Mouse (Mus musculus): ENCODE measurements around the gene Hoxc11. TPM values are rescaled to one million over a fixed set of nuclear protein-coding genes. Genes with fewer than 3 reads are reported as not detected.

Gene Hoxc11
- polyA plus RNA-seq, 1 experiment from 2014 or later: not detected

- no peak for DNase-seq
Measured at GRCm38 (mm10) chr15:102918611-102919265, 35.5 kb upstream of the Hoxc11 start.

GRCm38 (mm10) chr15:102919336-102920180 is 34.7 kb upstream of the Hoxc11 start:
- H3K27ac ChIP-seq (ENCODE audit: low read depth): no peak overlapping the region
- no peak overlapping the region for H3K4me2 ChIP-seq
- 6% methylated on average over 12 of the region's 12 CpGs for WGBS
- H3K9me3 ChIP-seq (ENCODE audit: low read depth, low read length): no peaks in the 10 kb centered on the region
- H3K36me3 ChIP-seq (ENCODE audit: insufficient read depth): no peaks in the 10 kb centered on the region
- TF ChIP-seq CTCF (IDR thresholded peaks at IDR 0.05; ENCODE audit: low read depth): no peak
- no peak overlapping the region for H3K9ac ChIP-seq
- no peaks in the 10 kb centered on the region for H3K4me1 ChIP-seq (ENCODE audit: insufficient read depth)
- peaks cover 99% of the 10 kb centered on the region for H3K27me3 ChIP-seq (ENCODE audit: insufficient read depth, low read length)
- DNase-seq: no peak
- no peak overlapping the region for H3K4me3 ChIP-seq (ENCODE audit: low read depth, low read length)
- no peak for ATAC-seq (ENCODE audit: insufficient read depth)

More at GRCm38 (mm10) chr15:102918611-102919265, 35.5 kb upstream of the Hoxc11 start:
- H3K4me3 ChIP-seq (ENCODE audit: low read depth, low read length): no peak overlapping the region
- TF ChIP-seq CTCF (IDR thresholded peaks at IDR 0.05; ENCODE audit: low read depth): no peak
- no peak overlapping the region for H3K4me2 ChIP-seq
- no peaks in the 10 kb centered on the region for H3K9me3 ChIP-seq (ENCODE audit: low read depth, low read length)
- H3K9ac ChIP-seq: no peak overlapping the region
- WGBS: 4% methylated on average over 7 of the region's 7 CpGs
- H3K36me3 ChIP-seq (ENCODE audit: insufficient read depth): no peaks in the 10 kb centered on the region
- H3K27me3 ChIP-seq (ENCODE audit: insufficient read depth, low read length): peaks cover 100% of the 10 kb centered on the region
- H3K27ac ChIP-seq (ENCODE audit: low read depth): no peak overlapping the region
- ATAC-seq (ENCODE audit: insufficient read depth): no peak
- H3K4me1 ChIP-seq (ENCODE audit: insufficient read depth): no peaks in the 10 kb centered on the region

GRCm38 (mm10) chr15:102920619-102921018 is 33.6 kb upstream of the Hoxc11 start:
- H3K9me3 ChIP-seq (ENCODE audit: low read depth, low read length): no peaks in the 10 kb centered on the region
- WGBS: under 1% methylated on average over 20 of the region's 20 CpGs
- TF ChIP-seq CTCF (IDR thresholded peaks at IDR 0.05; ENCODE audit: low read depth): no peak
- no peak overlapping the region for H3K9ac ChIP-seq
- peak; percentile 80 for DNase-seq
- peaks cover 99% of the 10 kb centered on the region for H3K27me3 ChIP-seq (ENCODE audit: insufficient read depth, low read length)
- H3K27ac ChIP-seq (ENCODE audit: low read depth): no peak overlapping the region
- H3K4me2 ChIP-seq: peak overlapping the region; percentile 46; the same call in 1 of the 2 replicates
- ATAC-seq (ENCODE audit: insufficient read depth): peak; percentile 88
- H3K4me3 ChIP-seq (ENCODE audit: low read depth, low read length): peak overlapping the region; percentile 13; the same call in 1 of the 2 replicates
- H3K4me1 ChIP-seq (ENCODE audit: insufficient read depth): no peaks in the 10 kb centered on the region
- H3K36me3 ChIP-seq (ENCODE audit: insufficient read depth): no peaks in the 10 kb centered on the region

- Histone ChIP-seq H3K27ac (ENCODE audit: low read depth) (no peak within 1 kb of the TSS), H3K27me3 (ENCODE audit: insufficient read depth, low read length) (peaks cover 99% of the 10 kb centered on the region), H3K9ac (no peak within 1 kb of the TSS), H3K36me3 (ENCODE audit: insufficient read depth) (no peaks in the 10 kb centered on the region), H3K9me3 (ENCODE audit: low read depth, low read length) (no peaks in the 10 kb centered on the region), H3K4me3 (ENCODE audit: low read depth, low read length) (peak within 1 kb of the TSS; percentile 13; the same call in 1 of the 2 replicates), H3K4me1 (ENCODE audit: insufficient read depth) (no peaks in the 10 kb centered on the region), H3K4me2 (peak within 1 kb of the TSS; percentile 46; the same call in 1 of the 2 replicates)
- ATAC-seq (ENCODE audit: insufficient read depth): peak; percentile 36
- TF ChIP-seq CTCF (IDR thresholded peaks at IDR 0.05; ENCODE audit: low read depth): no peak
- peak; percentile 31 for DNase-seq
- WGBS: 2% methylated on average over 72 of the region's 88 CpGs
Measured at GRCm38 (mm10) chr15:102921053-102922011, 32.9 kb upstream of the Hoxc11 start, which contains the start of gene Hoxc13. Gene Hoxc13, plus strand, starts transcription at chr15:102921103.

- H3K4me3 ChIP-seq (ENCODE audit: low read depth, low read length): 0 out of 2 replicates have a peak overlapping the region, but pooled peaks have one; percentile 5
- H3K9ac ChIP-seq: no peak overlapping the region
- ATAC-seq (ENCODE audit: insufficient read depth): peak; percentile 56
- H3K27ac ChIP-seq (ENCODE audit: low read depth): no peak overlapping the region
- no peak for TF ChIP-seq CTCF (IDR thresholded peaks at IDR 0.05; ENCODE audit: low read depth)
- peak; percentile 62 for DNase-seq
- H3K4me2 ChIP-seq: no peak overlapping the region
- no peaks in the 10 kb centered on the region for H3K4me1 ChIP-seq (ENCODE audit: insufficient read depth)
- H3K27me3 ChIP-seq (ENCODE audit: insufficient read depth, low read length): peaks cover 99% of the 10 kb centered on the region
- H3K36me3 ChIP-seq (ENCODE audit: insufficient read depth): no peaks in the 10 kb centered on the region
- under 1% methylated on average over 24 of the region's 24 CpGs for WGBS
- no peaks in the 10 kb centered on the region for H3K9me3 ChIP-seq (ENCODE audit: low read depth, low read length)
Measured at GRCm38 (mm10) chr15:102922012-102922362, 32.2 kb upstream of the Hoxc11 start.

- no peak for TF ChIP-seq CTCF (IDR thresholded peaks at IDR 0.05; ENCODE audit: low read depth)
- Histone ChIP-seq H3K9me3 (ENCODE audit: low read depth, low read length) (no peaks in the 10 kb centered on the region), H3K36me3 (ENCODE audit: insufficient read depth) (no peaks in the 10 kb centered on the region), H3K9ac (no peak overlapping the region), H3K4me2 (no peak overlapping the region), H3K4me1 (ENCODE audit: insufficient read depth) (no peaks in the 10 kb centered on the region), H3K4me3 (ENCODE audit: low read depth, low read length) (no peak overlapping the region), H3K27ac (ENCODE audit: low read depth) (no peak overlapping the region), H3K27me3 (ENCODE audit: insufficient read depth, low read length) (peaks cover 99% of the 10 kb centered on the region)
- ATAC-seq (ENCODE audit: insufficient read depth) (no peak), DNase-seq (no peak)
- WGBS: 16% methylated on average over 6 of the region's 6 CpGs
Measured at GRCm38 (mm10) chr15:102922636-102923500, 31.4 kb upstream of the Hoxc11 start.
